Comparison of ENCODE assay signal across 8 mouse cellular contexts in the genomic region with DNA sequence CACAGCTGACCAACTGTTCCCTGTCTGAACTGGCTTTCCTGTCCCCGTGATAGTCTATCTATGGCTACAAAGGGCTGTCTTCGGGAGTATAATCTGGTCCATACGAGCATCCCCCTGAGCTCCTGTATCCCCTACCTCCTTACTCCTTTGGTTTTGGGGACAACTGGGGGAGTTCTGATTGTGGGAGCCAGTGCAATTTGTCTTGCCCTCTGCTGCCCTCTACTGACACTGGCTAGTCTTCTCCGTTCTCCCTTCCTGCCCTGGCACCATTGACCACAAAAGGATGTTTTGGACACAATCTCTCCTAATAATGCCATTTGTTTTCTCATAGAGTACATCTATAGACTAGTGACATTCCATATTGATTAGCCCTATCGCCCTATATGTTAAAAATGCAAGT.
DNase-seq lines count a peak whose midpoint lies in the region; ATAC-seq and TF ChIP-seq lines count a peak whose summit lies in the region.

No protein-coding gene starts in this region.

- H3K9me3 ChIP-seq in heart, embryonic 11.5 days (replicated peaks; ENCODE audit: control insufficient read depth, low read length), result no peaks in the 10 kb centered on the region
- H3K9me3 ChIP-seq in forebrain, embryonic 12.5 days, result no peaks in the 10 kb centered on the region
- no peaks in the 10 kb centered on the region for H3K9me3 ChIP-seq in liver, postnatal 0 days (ENCODE audit: low read length)

- no peak for TF ChIP-seq POLR2A in heart, adult 2 months (IDR thresholded peaks at IDR 0.05; ENCODE audit: insufficient read depth, low read depth, low read length)
- TF ChIP-seq POLR2A in small intestine, adult 2 months (IDR thresholded peaks at IDR 0.05; ENCODE audit: low read depth, low read length), result no peak

- no peak for TF ChIP-seq EP300 in heart, adult 2 months (IDR thresholded peaks at IDR 0.05; ENCODE audit: insufficient read depth, low read depth, low read length)
- TF ChIP-seq EP300 in liver, postnatal 0 days (IDR thresholded peaks at IDR 0.05; ENCODE audit: low read depth), result no peak

- H3K79me2 ChIP-seq in heart, adult 2 months (replicated peaks; ENCODE audit: control insufficient read depth, insufficient read depth, low read length), result no peaks in the 10 kb centered on the region

- H3K4me2 ChIP-seq in heart, embryonic 11.5 days, result no peak overlapping the region
- no peak overlapping the region for H3K4me2 ChIP-seq in forebrain, embryonic 12.5 days
- no peak overlapping the region for H3K4me2 ChIP-seq in liver, postnatal 0 days (ENCODE audit: low read depth, low read length)

- H3K9ac ChIP-seq in heart, adult 2 months (ENCODE audit: low read depth, low read length), result no peak overlapping the region
- H3K9ac ChIP-seq in heart, embryonic 11.5 days (ENCODE audit: low read depth, low read length), result no peak overlapping the region
- no peak overlapping the region for H3K9ac ChIP-seq in forebrain, embryonic 12.5 days
- H3K9ac ChIP-seq in liver, postnatal 0 days (replicated peaks), result no peak overlapping the region

- intact Hi-C loops in heart, adult 2 months (cut with DNase I), result loop anchor here (1.0 kb wide), 1 partner anchor 506 kb away; no protein-coding TSS in a partner anchor

- H3K4me1 ChIP-seq in heart, adult 2 months (ENCODE audit: control insufficient read depth, insufficient read depth, low read length), result no peaks in the 10 kb centered on the region
- H3K4me1 ChIP-seq in heart, embryonic 11.5 days (ENCODE audit: control insufficient read depth, insufficient read depth, low read length), result no peaks in the 10 kb centered on the region
- no peaks in the 10 kb centered on the region for H3K4me1 ChIP-seq in forebrain, embryonic 12.5 days
- no peaks in the 10 kb centered on the region for H3K4me1 ChIP-seq in liver, postnatal 0 days (ENCODE audit: insufficient read depth)
- no peaks in the 10 kb centered on the region for H3K4me1 ChIP-seq in small intestine, adult 2 months (ENCODE audit: control insufficient read depth, insufficient read depth, insufficient read length, low read length)

- TF ChIP-seq CTCF in heart, adult 2 months (IDR thresholded peaks at IDR 0.05), result peak; percentile 68
- peak; percentile 75 for TF ChIP-seq CTCF in liver, postnatal 0 days (IDR thresholded peaks at IDR 0.05; ENCODE audit: low read depth)
- TF ChIP-seq CTCF in small intestine, adult 2 months (IDR thresholded peaks at IDR 0.05; ENCODE audit: extremely low read depth, insufficient read length, insufficient replicate concordance, low read depth, low read length), result peak; percentile 73; the same call in 1 of the 2 replicates

- H3K36me3 ChIP-seq in heart, adult 2 months (ENCODE audit: control insufficient read depth, insufficient read depth, low read length), result no peaks in the 10 kb centered on the region
- no peaks in the 10 kb centered on the region for H3K36me3 ChIP-seq in heart, embryonic 11.5 days (ENCODE audit: control insufficient read depth, insufficient read depth, low read length)
- no peaks in the 10 kb centered on the region for H3K36me3 ChIP-seq in forebrain, embryonic 12.5 days (replicated peaks)
- H3K36me3 ChIP-seq in liver, postnatal 0 days (replicated peaks; ENCODE audit: insufficient read depth, low read length), result no peaks in the 10 kb centered on the region
- H3K36me3 ChIP-seq in small intestine, adult 2 months (ENCODE audit: control insufficient read depth, insufficient read depth, low read length), result no peaks in the 10 kb centered on the region

- 21% methylated on average over 5 of the region's 5 CpGs for WGBS in heart, adult 2 months
- WGBS in heart, embryonic 11.5 days (ENCODE audit: insufficient replicate concordance), result 25% methylated on average over 5 of the region's 5 CpGs
- WGBS in forebrain, embryonic 12.5 days, result 20% methylated on average over 5 of the region's 5 CpGs
- 27% methylated on average over 5 of the region's 5 CpGs for WGBS in liver, postnatal 0 days (ENCODE audit: insufficient replicate concordance)
- WGBS in small intestine, adult 2 months, result 34% methylated on average over 5 of the region's 5 CpGs

- H3K27me3 ChIP-seq in heart, adult 2 months (ENCODE audit: control insufficient read depth, insufficient read depth, low read length), result no peaks in the 10 kb centered on the region
- H3K27me3 ChIP-seq in heart, embryonic 11.5 days (ENCODE audit: control insufficient read depth, insufficient read depth, low read length), result no peaks in the 10 kb centered on the region
- H3K27me3 ChIP-seq in forebrain, embryonic 12.5 days, result no peaks in the 10 kb centered on the region
- no peaks in the 10 kb centered on the region for H3K27me3 ChIP-seq in liver, postnatal 0 days (ENCODE audit: insufficient read depth, low read length)
- no peaks in the 10 kb centered on the region for H3K27me3 ChIP-seq in small intestine, adult 2 months (ENCODE audit: control insufficient read depth, insufficient read depth, low read length)

- H3K27ac ChIP-seq in heart, adult 2 months, result no peak overlapping the region
- no peak overlapping the region for H3K27ac ChIP-seq in heart, embryonic 11.5 days (ENCODE audit: low read depth, low read length)
- no peak overlapping the region for H3K27ac ChIP-seq in forebrain, embryonic 12.5 days
- H3K27ac ChIP-seq in liver, postnatal 0 days (ENCODE audit: low read depth), result no peak overlapping the region
- no peak overlapping the region for H3K27ac ChIP-seq in small intestine, adult 2 months (ENCODE audit: insufficient read depth, low read depth, low read length)

- no peak for ATAC-seq in heart, embryonic 11.5 days (replicated peaks; ENCODE audit: insufficient number of reproducible peaks, low FRiP score, low TSS enrichment)
- ATAC-seq in forebrain, embryonic 12.5 days (ENCODE audit: low FRiP score), result 0 out of 2 replicates have a peak, but pooled peaks have one; percentile 39
- ATAC-seq in liver, postnatal 0 days, result no peak
- ATAC-seq in erythroblast, adult 5-6 weeks (replicated peaks; ENCODE audit: low FRiP score, poor library complexity, severe bottlenecking), result no peak

- DNase-seq in heart, adult 2 months, result no peak
- peak; percentile 58 for DNase-seq in urinary bladder, postnatal 14 days (ENCODE audit: low spot score)
- no peak for DNase-seq in urinary bladder, postnatal 4 days (ENCODE audit: low spot score in 2 of 2)
- DNase-seq in liver, postnatal 0 days, result peak; percentile 38

- H3K4me3 ChIP-seq in heart, adult 2 months, result no peak overlapping the region
- no peak overlapping the region for H3K4me3 ChIP-seq in heart, embryonic 11.5 days (ENCODE audit: low read depth, low read length)
- H3K4me3 ChIP-seq in forebrain, embryonic 12.5 days (replicated peaks), result no peak overlapping the region
- no peak overlapping the region for H3K4me3 ChIP-seq in liver, postnatal 0 days (ENCODE audit: low read depth, low read length)
- no peak overlapping the region for H3K4me3 ChIP-seq in small intestine, adult 2 months (ENCODE audit: low read depth, low read length)

Comparison
In these comparisons a context has a peak if more than half of its experiments do, and no peak if none do; other contexts are left out.
1. DNase-seq: peak in urinary bladder, postnatal 14 days (single experiment) and liver, postnatal 0 days (single experiment); none in heart, adult 2 months (0 of 2) and urinary bladder, postnatal 4 days (0 of 2).
2. Peak in every context shown above with its lines, with median percentiles within 50 percentile points of each other: CTCF ChIP-seq.